Mouse (Mus musculus) embryonic fibroblast, embryonic 13.5 days (primary cell): ENCODE measurements around the gene Zfp518a.

Experiments used
- CTCF ChIP-seq: IDR thresholded peaks from 2 replicates; pipeline ENCODE4 v1.5.1; 2011; ENCODE audit warnings: mild to moderate bottlenecking, control low read depth, low read length, moderate library complexity, borderline replicate concordance; ENCODE audit not compliant: insufficient read depth
- POLR2A ChIP-seq: IDR thresholded peaks from 2 replicates; pipeline ENCODE4 v1.6.1; 2011; ENCODE audit warnings: low read depth, mild to moderate bottlenecking, control low read depth, low read length, moderate library complexity

DNA sequence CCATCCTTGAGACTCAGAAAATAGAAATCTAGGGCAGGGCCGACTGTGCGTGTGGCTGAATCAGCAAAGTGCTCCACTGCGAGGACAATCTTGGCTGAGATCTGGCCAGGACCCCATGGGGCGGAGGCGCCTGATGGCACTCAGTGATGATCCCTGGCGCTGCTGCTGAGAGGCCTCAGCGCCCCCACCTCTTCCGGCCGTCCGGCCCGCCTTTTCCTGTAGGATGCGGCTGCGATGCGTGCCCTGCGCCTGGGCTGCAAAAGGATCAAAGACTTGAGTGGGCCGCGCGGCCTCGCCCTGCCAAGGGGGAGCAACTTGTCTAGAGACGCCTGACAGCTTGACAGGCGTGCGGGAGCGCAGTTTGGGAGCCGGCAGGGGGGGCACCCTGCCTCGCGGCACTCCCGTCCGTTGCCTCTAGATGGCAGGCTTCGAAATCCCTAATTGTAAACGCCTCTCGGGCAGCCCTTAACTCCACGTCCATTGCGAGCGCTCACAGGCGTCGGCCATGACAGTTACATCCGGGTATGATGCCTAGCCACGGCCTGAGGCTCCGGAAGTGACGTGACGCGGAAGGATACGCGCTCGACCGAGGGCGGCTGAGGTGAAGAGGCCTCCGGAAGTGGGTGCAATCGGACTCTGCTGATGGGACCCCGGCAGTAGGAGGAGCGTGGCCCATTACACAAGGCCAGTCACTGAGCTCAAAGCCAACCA, 21.4 kb upstream of the Zfp518a start:
- TF ChIP-seq CTCF (no peak), POLR2A (peak; percentile 52)
